27 mouse cellular contexts compared by ENCODE assay signal in the genomic region with DNA sequence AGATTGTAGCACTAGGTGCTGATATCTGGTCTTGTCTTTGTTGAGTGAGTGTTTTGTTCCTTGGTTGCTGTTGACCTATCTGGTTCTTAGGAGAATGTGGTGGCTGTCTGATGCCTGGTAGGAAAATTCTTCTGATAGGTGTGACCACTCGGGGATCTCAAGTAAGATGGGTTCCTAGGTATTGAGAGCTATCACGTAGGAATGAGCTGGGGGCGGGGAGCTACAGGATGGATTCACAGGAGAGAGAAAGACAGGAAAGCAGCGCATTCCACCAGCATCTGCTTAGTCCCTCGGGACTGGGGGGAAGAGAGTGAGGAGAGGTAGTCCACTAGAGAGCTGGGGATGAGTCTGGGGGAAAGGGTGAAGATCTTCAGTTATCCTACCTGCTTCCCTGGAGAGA.
"Had no signal": no experiment of that assay in that cellular context is flagged by ENCODE, and none has a peak within 500 bp of the region (broad histone marks: within the 10 kb centered on the region; RNA-seq: fewer than 3 reads in every experiment).

No protein-coding gene starts in this region.

- H3K9me3 ChIP-seq: embryonic facial prominence, embryonic 10.5 days; embryonic facial prominence, embryonic 12.5 days; embryonic facial prominence, embryonic 13.5 days; embryonic facial prominence, embryonic 15.5 days; forebrain, embryonic 10.5 days; forebrain, embryonic 12.5 days; forebrain, embryonic 13.5 days; forebrain, embryonic 15.5 days had no signal

- ATAC-seq: forebrain, embryonic 13.5 days; forebrain, embryonic 14.5 days; forebrain, embryonic 15.5 days; forebrain, embryonic 16.5 days; forebrain, postnatal 0 days had no signal

- H3K27ac ChIP-seq: embryonic facial prominence, embryonic 10.5 days; embryonic facial prominence, embryonic 12.5 days; embryonic facial prominence, embryonic 13.5 days; embryonic facial prominence, embryonic 15.5 days; forebrain, embryonic 10.5 days; forebrain, embryonic 12.5 days; forebrain, embryonic 13.5 days; forebrain, embryonic 15.5 days; gastrocnemius, adult 2 months; heart, adult 2 months had no signal

- H3K36me3 ChIP-seq: embryonic facial prominence, embryonic 10.5 days; embryonic facial prominence, embryonic 12.5 days; embryonic facial prominence, embryonic 13.5 days; embryonic facial prominence, embryonic 15.5 days; forebrain, embryonic 10.5 days; forebrain, embryonic 12.5 days; forebrain, embryonic 15.5 days had no signal

- H3K4me2 ChIP-seq: embryonic facial prominence, embryonic 12.5 days; embryonic facial prominence, embryonic 13.5 days; embryonic facial prominence, embryonic 15.5 days; forebrain, embryonic 12.5 days; forebrain, embryonic 13.5 days; forebrain, embryonic 15.5 days had no signal

- H3K27me3 ChIP-seq: embryonic facial prominence, embryonic 12.5 days; embryonic facial prominence, embryonic 13.5 days; embryonic facial prominence, embryonic 15.5 days; forebrain, embryonic 12.5 days; forebrain, embryonic 13.5 days; forebrain, embryonic 15.5 days had no signal

- H3K4me3 ChIP-seq: embryonic facial prominence, embryonic 10.5 days; embryonic facial prominence, embryonic 12.5 days; embryonic facial prominence, embryonic 13.5 days; embryonic facial prominence, embryonic 15.5 days; erythroblast, embryonic 14.5 days; forebrain, embryonic 10.5 days; forebrain, embryonic 12.5 days; forebrain, embryonic 13.5 days; forebrain, embryonic 15.5 days; gastrocnemius, adult 2 months; heart, adult 2 months had no signal

- H3K9ac ChIP-seq: embryonic facial prominence, embryonic 12.5 days; embryonic facial prominence, embryonic 13.5 days; embryonic facial prominence, embryonic 15.5 days; forebrain, embryonic 12.5 days; forebrain, embryonic 13.5 days; forebrain, embryonic 15.5 days; forebrain, postnatal 0 days had no signal

- H3K4me1 ChIP-seq: embryonic facial prominence, embryonic 10.5 days; embryonic facial prominence, embryonic 12.5 days; embryonic facial prominence, embryonic 13.5 days; embryonic facial prominence, embryonic 15.5 days; forebrain, embryonic 10.5 days; forebrain, embryonic 12.5 days; forebrain, embryonic 13.5 days; forebrain, embryonic 15.5 days had no signal

- DNase-seq: cerebellum, adult 8-10 months; cerebellum, adult 9-10 months; cerebellum, adult 9-11 months; cerebellum, postnatal 10 days; cerebellum, postnatal 14 days; cerebellum, postnatal 25 days; cerebellum, postnatal 36 days; embryo, embryonic 11 days; forebrain, postnatal 0 days; gastrocnemius, adult 2 months; gastrocnemius, postnatal 10 days; gastrocnemius, postnatal 14 days; gastrocnemius, postnatal 25 days; gastrocnemius, postnatal 36 days; heart, adult 18-20 months; heart, adult 2 months had no signal
